ENCODE assay signal across 9 mouse cellular contexts in genomic region chr7:25181814-25182213, GRCm38 (mm10). TPM values are rescaled to one million over a fixed set of nuclear protein-coding genes. Genes with fewer than 3 reads are reported as not detected.
DNase-seq lines count a peak whose midpoint lies in the region; ATAC-seq and TF ChIP-seq lines count a peak whose summit lies in the region.
"Had no signal": no experiment of that assay in that cellular context is flagged by ENCODE, and none has a peak within 500 bp of the region (broad histone marks: within the 10 kb centered on the region; RNA-seq: fewer than 3 reads in every experiment).

No protein-coding gene starts in this region.

- ATAC-seq in heart, embryonic 14.5 days (ENCODE audit: insufficient number of reproducible peaks, insufficient read depth, low FRiP score, low read depth) = no peak
- ATAC-seq in hindbrain, embryonic 13.5 days (ENCODE audit: low FRiP score) = no peak
- ATAC-seq in midbrain, embryonic 15.5 days (replicated peaks) = no peak

- H3K27me3 ChIP-seq in heart, embryonic 14.5 days (ENCODE audit: control insufficient read depth, insufficient read depth, low read length) = peaks cover 84% of the 10 kb centered on the region
- peaks cover 54% of the 10 kb centered on the region for H3K27me3 ChIP-seq in hindbrain, embryonic 13.5 days
- H3K27me3 ChIP-seq in midbrain, embryonic 15.5 days (replicated peaks) = peaks cover 19% of the 10 kb centered on the region

- no peaks in the 10 kb centered on the region for H3K36me3 ChIP-seq in heart, embryonic 14.5 days (ENCODE audit: control insufficient read depth, insufficient read depth, low read length)
- H3K36me3 ChIP-seq in hindbrain, embryonic 13.5 days = no peaks in the 10 kb centered on the region
- H3K36me3 ChIP-seq in midbrain, embryonic 15.5 days (replicated peaks) = no peaks in the 10 kb centered on the region
- H3K36me3 ChIP-seq: G1E had no signal

- TF ChIP-seq CTCF in bone marrow macrophage, adult 2 months (IDR thresholded peaks at IDR 0.05; ENCODE audit: low read depth, low read length) = no peak

- DNase-seq in heart, postnatal 10 days = no peak
- no peak for DNase-seq in gastrocnemius, postnatal 10 days
- DNase-seq in ovary, postnatal 36 days (ENCODE audit: low spot score) = no peak
- no peak for DNase-seq in right cerebral cortex, postnatal 4 days

- H3K9ac ChIP-seq in heart, embryonic 14.5 days (ENCODE audit: low read length) = no peak overlapping the region
- H3K9ac ChIP-seq in hindbrain, embryonic 13.5 days = peak overlapping the region; percentile 49
- H3K9ac ChIP-seq in midbrain, embryonic 15.5 days = peak overlapping the region; percentile 23; the same call in 1 of the 2 replicates

- H3K9me3 ChIP-seq in heart, embryonic 14.5 days (ENCODE audit: control insufficient read depth, low read length) = no peaks in the 10 kb centered on the region
- no peaks in the 10 kb centered on the region for H3K9me3 ChIP-seq in hindbrain, embryonic 13.5 days
- H3K9me3 ChIP-seq in midbrain, embryonic 15.5 days = no peaks in the 10 kb centered on the region
- H3K9me3 ChIP-seq: G1E had no signal

- no peak overlapping the region for H3K27ac ChIP-seq in heart, embryonic 14.5 days (replicated peaks in 1 of 2; ENCODE audit: control insufficient read depth in 1 of 2, insufficient read depth in 1 of 2, low read depth in 2 of 2, low read length in 2 of 2)
- H3K27ac ChIP-seq in bone marrow macrophage, adult 2 months (ENCODE audit: insufficient read depth, low read depth, low read length) = no peak overlapping the region
- no peak overlapping the region for H3K27ac ChIP-seq in hindbrain, embryonic 13.5 days
- H3K27ac ChIP-seq in midbrain, embryonic 15.5 days = no peak overlapping the region

- peaks cover 0 to 9% of the 10 kb centered on the region in 2 experiments; a peak in 1 of 4 replicates for H3K4me1 ChIP-seq in heart, embryonic 14.5 days (ENCODE audit: control insufficient read depth in 2 of 2, insufficient read depth in 2 of 2, low read length in 2 of 2)
- H3K4me1 ChIP-seq in bone marrow macrophage, adult 2 months (ENCODE audit: control insufficient read depth, insufficient read depth, low read length) = no peaks in the 10 kb centered on the region; the same call in 1 of the 2 replicates
- H3K4me1 ChIP-seq in hindbrain, embryonic 13.5 days (replicated peaks) = peaks cover 39% of the 10 kb centered on the region
- H3K4me1 ChIP-seq in midbrain, embryonic 15.5 days = peaks cover 35% of the 10 kb centered on the region

- 6% methylated on average over 21 of the region's 21 CpGs for WGBS in heart, embryonic 14.5 days
- 3% methylated on average over 21 of the region's 21 CpGs for WGBS in hindbrain, embryonic 13.5 days
- 4% methylated on average over 21 of the region's 21 CpGs for WGBS in midbrain, embryonic 15.5 days

- TF ChIP-seq POLR2A in bone marrow macrophage, adult 2 months (IDR thresholded peaks at IDR 0.05; ENCODE audit: borderline replicate concordance, low read depth, low read length) = no peak

- H3K4me2 ChIP-seq in heart, embryonic 14.5 days (ENCODE audit: low read length) = peak overlapping the region; percentile 18; the same call in 1 of the 2 replicates
- H3K4me2 ChIP-seq in hindbrain, embryonic 13.5 days = peak overlapping the region; percentile 84
- peak overlapping the region; percentile 60 for H3K4me2 ChIP-seq in midbrain, embryonic 15.5 days

- intact Hi-C loops in heart, postnatal 10 days (cut with DNase I) = no loop called here

- H3K4me3 ChIP-seq in heart, embryonic 14.5 days (ENCODE audit: control insufficient read depth in 1 of 2, insufficient read depth in 1 of 2, low read depth in 1 of 2, low read length in 2 of 2) = peak overlapping the region in 1 of 2 experiments; percentile 4; a peak in 1 of 4 replicates
- H3K4me3 ChIP-seq in bone marrow macrophage, adult 2 months (ENCODE audit: insufficient read depth, low read length) = peak overlapping the region; percentile 27
- peak overlapping the region; percentile 68 for H3K4me3 ChIP-seq in hindbrain, embryonic 13.5 days
- peak overlapping the region; percentile 70 for H3K4me3 ChIP-seq in midbrain, embryonic 15.5 days

RNA-seq across cellular contexts. Expression of gene Pou2f2, which starts 2.3 kb away (rescaled TPM):
- polyA plus RNA-seq in heart, embryonic 14.5 days (2014; fragmentation: Nextera tagmentation; extraction: Ambion mirVana) = 0.50 and 0.71 TPM in 2 replicates
- under 1 TPM; 0.19 to 0.50 TPM for total RNA-seq in heart, postnatal 10 days (2021)
- 105 and 121 TPM in 2 replicates for polyA plus RNA-seq in bone marrow macrophage, adult 2 months (2012; ENCODE audit: insufficient read depth, insufficient read length, missing spikeins)
- polyA plus RNA-seq in hindbrain, embryonic 13.5 days (2015; fragmentation: Nextera tagmentation; extraction: Ambion mirVana) = 33.2 and 39.7 TPM in 2 replicates
- polyA plus RNA-seq in midbrain, embryonic 15.5 days (2015; fragmentation: Nextera tagmentation; extraction: Ambion mirVana) = 45.5 and 59.1 TPM in 2 replicates
- under 1 TPM; 0.16 to 0.77 TPM for total RNA-seq in gastrocnemius, postnatal 10 days (2021)

RNA-seq across cellular contexts. Expression of gene Dedd2, which starts 38.6 kb away (rescaled TPM):
- 4.8 and 5.7 TPM in 2 replicates for polyA plus RNA-seq in heart, embryonic 14.5 days (2014; fragmentation: Nextera tagmentation; extraction: Ambion mirVana)
- total RNA-seq in heart, postnatal 10 days (2021) = 10 to 100 TPM; 14.2 TPM
- polyA plus RNA-seq in bone marrow macrophage, adult 2 months (2012; ENCODE audit: insufficient read depth, insufficient read length, missing spikeins) = 12.6 and 12.7 TPM in 2 replicates
- 14.0 and 15.4 TPM in 2 replicates for polyA plus RNA-seq in hindbrain, embryonic 13.5 days (2015; fragmentation: Nextera tagmentation; extraction: Ambion mirVana)
- polyA plus RNA-seq in midbrain, embryonic 15.5 days (2015; fragmentation: Nextera tagmentation; extraction: Ambion mirVana) = 18.5 and 18.7 TPM in 2 replicates
- 1 to 10 TPM; 6.3 to 7.4 TPM for total RNA-seq in gastrocnemius, postnatal 10 days (2021)

RNA-seq across cellular contexts. Expression of gene Zfp526, which starts 39.4 kb away (rescaled TPM):
- polyA plus RNA-seq in heart, embryonic 14.5 days (2014; fragmentation: Nextera tagmentation; extraction: Ambion mirVana) = 2.3 and 2.4 TPM in 2 replicates
- total RNA-seq in heart, postnatal 10 days (2021) = 10 to 100 TPM in 1 of 2 experiments, 1 to 10 TPM in 1; 8.7 to 11.4 TPM
- 5.0 and 6.4 TPM in 2 replicates for polyA plus RNA-seq in bone marrow macrophage, adult 2 months (2012; ENCODE audit: insufficient read depth, insufficient read length, missing spikeins)
- 1.6 and 1.9 TPM in 2 replicates for polyA plus RNA-seq in hindbrain, embryonic 13.5 days (2015; fragmentation: Nextera tagmentation; extraction: Ambion mirVana)
- 1.8 and 1.9 TPM in 2 replicates for polyA plus RNA-seq in midbrain, embryonic 15.5 days (2015; fragmentation: Nextera tagmentation; extraction: Ambion mirVana)
- 1 to 10 TPM; 6.2 to 8.5 TPM for total RNA-seq in gastrocnemius, postnatal 10 days (2021)

RNA-seq across cellular contexts. Expression of gene Gsk3a, which starts 55.8 kb away (rescaled TPM):
- 10.0 and 12.2 TPM in 2 replicates for polyA plus RNA-seq in heart, embryonic 14.5 days (2014; fragmentation: Nextera tagmentation; extraction: Ambion mirVana)
- 10 to 100 TPM; 69.7 to 72.0 TPM for total RNA-seq in heart, postnatal 10 days (2021)
- polyA plus RNA-seq in bone marrow macrophage, adult 2 months (2012; ENCODE audit: insufficient read depth, insufficient read length, missing spikeins) = 78.6 and 87.1 TPM in 2 replicates
- polyA plus RNA-seq in hindbrain, embryonic 13.5 days (2015; fragmentation: Nextera tagmentation; extraction: Ambion mirVana) = 13.9 and 14.6 TPM in 2 replicates
- polyA plus RNA-seq in midbrain, embryonic 15.5 days (2015; fragmentation: Nextera tagmentation; extraction: Ambion mirVana) = 19.5 TPM in 2 replicates
- 10 to 100 TPM; 51.1 to 60.2 TPM for total RNA-seq in gastrocnemius, postnatal 10 days (2021)

Comparison
In these comparisons a context has a peak if more than half of its experiments do, and no peak if none do; other contexts are left out.
1. H3K4me2 ChIP-seq: peak in every context shown above with its lines; median percentile 84 in hindbrain, embryonic 13.5 days; 60 in midbrain, embryonic 15.5 days; 18 in heart, embryonic 14.5 days.
2. RNA of gene Pou2f2, which starts 2.3 kb away (polyA plus RNA-seq): 105 to 121 TPM in bone marrow macrophage, adult 2 months, 45.5 to 59.1 TPM in midbrain, embryonic 15.5 days and 33.2 to 39.7 TPM in hindbrain, embryonic 13.5 days; 0.50 to 0.71 TPM in heart, embryonic 14.5 days; every median in the first group is over 10 times any median in the second.